Mouse (Mus musculus) spleen, adult 2 months (tissue): ENCODE measurements around the gene Scamp5.

Experiments used
- CTCF ChIP-seq: fragments of 200-500 bp; IDR thresholded peaks from 2 replicates; pipeline ENCODE4 v1.5.1; 2011; ENCODE audit warnings: mild to moderate bottlenecking, inconsistent platforms; ENCODE audit not compliant: insufficient read depth, insufficient read length, insufficient replicate concordance; ENCODE audit errors: extremely low read depth
- POLR2A ChIP-seq: fragments of 200-500 bp; IDR thresholded peaks from 2 replicates; pipeline ENCODE4 v1.6.1; 2011; ENCODE audit warnings: low read depth, low read length, inconsistent platforms

DNA sequence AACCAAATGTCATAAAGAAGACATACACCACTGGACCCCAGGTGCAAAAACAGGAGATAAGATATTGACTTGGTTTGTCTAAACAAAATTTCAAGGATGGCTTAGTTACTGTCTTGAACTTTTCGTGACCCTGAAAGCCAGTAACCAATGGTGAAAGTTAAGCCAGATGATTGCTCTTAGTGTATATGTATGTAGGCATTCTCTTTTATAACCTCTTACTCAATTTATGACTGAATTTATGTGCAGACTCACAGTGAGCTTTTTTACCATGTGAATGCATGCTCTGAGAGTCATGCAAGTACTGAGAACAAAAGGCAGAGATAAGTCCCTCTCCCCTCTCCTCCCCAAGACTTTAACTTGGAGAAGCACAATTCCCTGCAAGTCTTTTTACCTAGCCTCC lies 75.0 kb downstream of the Scamp5 start:
- TF ChIP-seq POLR2A: no peak
- no peak for TF ChIP-seq CTCF
